Mouse (Mus musculus): ENCODE measurements around the gene Gm1043.

Gm1043 gene

DNA sequence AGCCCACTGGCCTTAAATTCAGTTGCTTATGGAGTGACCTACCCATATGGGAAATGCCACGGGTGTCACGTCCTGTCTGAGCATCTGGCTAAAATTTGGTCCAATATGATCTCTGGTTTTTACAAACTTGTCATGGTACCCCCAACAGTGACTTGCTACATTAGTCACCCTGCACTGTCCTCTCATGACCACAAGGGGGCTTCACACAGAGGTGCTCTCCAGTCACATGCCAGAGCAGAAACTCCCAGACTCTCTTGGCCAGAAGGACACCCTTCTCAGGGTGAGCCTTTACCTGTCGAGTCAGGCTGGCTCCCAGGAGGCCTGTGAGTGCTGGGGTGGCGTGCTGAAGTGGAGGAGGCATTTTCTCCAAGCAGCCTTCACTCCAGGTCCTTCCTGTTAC is 33.1 kb downstream of the Gm1043 start:
- DNase-seq: no peak

DNA sequence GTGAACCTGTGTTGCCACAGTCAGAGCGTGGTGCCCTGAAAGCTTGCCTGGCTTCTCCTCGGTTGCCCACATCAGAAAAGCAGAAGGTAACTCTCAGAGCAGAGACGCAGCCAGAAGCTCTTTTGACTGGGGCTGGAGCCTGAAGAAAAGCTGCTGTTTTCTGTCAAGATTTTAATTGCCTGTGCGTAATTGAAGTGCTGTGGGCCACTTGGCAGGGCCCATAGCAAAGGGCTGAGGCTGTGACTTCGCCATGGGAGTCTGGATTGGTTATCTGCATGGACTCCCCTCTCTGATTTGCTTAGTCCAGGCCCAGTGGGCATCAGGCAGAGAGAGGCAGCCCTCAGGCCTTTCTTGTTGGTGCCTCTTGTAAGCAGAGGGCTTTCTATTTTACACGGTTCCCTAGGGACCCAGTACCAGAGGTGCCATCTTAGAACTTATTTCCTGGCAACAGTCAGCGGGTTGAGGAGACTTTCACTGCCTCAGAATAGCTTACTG is 36.1 kb downstream of the Gm1043 start:
- no peak for DNase-seq

DNA sequence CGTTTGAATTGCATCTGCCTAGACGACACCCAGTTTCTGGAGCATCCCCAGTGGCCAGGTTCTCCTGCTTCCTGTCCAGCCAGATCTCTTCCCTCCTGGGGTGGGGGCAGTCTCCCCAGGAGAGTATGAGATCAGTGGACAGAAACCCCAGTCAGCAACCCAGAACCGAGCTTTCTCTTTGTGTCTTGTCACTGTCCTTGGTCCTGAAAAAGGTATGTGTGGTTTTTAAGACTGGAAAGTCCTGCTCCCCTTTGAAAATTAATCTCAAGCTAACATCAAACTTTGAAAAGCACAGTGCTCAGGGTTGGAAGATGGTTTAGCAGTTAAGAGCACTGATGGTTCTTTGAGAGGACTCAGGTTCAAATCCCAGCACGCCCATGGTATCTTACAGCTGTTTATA is 46.7 kb downstream of the Gm1043 start:
- DNase-seq: no peak

DNA sequence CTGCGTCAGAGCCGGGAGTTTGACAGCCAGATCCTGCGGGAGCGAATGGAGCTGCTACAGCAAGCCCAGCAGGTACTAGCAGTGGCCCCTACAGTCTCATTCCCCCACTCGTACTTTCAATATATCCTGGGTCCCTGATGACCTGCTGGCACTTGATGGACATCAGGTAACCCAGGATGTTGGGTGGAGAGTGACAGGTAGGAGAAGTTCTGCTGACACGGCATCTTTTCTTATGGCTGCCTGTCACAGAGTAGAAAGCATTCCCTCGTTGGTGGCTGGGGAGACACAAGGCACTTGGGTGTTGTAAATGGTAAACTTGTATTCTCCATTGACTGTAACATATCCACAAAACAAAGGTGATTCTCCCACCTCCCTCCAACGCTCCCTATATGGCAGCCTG is 56.6 kb downstream of the Gm1043 start:
- no peak for DNase-seq

DNA sequence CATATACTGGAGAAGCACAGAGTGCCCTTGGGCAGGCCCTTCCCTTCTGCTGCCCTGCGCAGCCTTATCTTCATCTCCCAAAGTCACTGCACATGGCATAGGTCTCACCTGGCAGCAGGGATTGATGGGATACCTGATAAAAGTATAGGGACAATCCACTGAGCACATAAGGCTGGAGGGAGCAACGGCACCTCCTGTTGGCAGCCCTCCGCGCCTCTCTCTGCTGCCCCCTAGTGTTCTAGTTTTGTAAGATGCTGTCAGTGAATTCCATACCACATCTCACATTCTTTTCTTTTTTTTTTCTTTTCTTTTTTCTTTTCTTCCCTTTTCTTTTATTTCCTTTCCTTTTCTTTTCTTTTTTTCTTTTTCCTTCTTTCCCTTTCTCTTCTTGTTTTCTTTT is 62.4 kb downstream of the Gm1043 start:
- peak; percentile 55 for DNase-seq

DNA sequence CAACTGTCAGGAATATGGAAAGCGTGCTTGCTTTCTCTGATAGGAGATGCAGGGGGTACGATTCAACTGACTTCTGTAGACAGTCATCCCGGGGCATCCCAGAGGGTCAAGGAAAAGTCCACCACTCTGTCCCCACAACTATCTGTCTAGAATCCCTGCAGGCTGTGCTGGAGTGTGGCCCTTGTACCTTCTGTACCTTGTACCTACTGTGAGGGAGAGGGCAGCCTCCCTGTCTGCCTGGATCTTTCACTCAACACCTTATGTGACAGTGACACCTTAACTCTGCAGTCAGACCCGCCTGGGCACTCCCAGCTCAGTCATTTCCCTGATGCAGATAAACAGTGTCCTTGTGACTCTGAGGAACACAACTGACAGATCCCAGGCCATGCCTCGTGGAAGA is 65.5 kb downstream of the Gm1043 start:
- no peak for DNase-seq

DNA sequence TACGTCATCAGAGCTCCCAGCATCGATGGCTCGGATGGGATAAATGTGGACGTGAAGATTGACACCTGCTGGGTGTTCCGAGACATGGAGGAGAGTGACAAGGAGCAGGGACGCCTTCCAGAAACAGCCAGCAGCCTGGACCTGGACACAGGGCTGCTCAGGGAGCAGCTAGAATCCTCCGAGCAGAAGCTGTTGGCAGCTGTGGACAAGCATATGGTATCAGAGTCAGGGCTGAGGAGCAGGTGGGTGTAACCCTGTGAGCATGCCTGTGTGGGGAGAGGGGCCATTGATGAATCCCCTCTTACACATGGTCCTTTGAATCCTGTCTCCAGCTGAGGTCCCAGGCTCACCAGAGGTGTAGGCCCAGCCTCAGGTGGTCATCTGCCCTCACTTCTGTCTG is 69.3 kb downstream of the Gm1043 start:
- DNase-seq: no peak

DNA sequence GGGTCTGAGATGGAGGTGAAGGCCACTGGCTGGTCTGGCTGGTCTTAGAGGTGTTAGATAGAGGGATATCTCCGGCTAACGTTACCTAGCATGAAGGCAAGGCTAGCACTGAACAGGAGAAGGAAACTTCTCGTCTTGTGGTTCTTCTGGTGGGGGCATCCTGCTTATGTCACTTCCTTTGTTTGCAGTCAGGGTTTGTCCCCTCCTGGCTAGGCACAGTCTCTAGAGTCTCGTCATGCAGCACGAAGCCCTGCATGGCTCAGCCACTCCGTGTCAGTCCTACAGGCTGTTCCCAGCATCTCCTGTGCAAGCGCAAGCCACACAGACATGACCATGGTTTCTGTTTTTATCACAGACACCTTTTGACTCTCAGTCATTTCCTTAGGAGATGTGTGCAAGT is 73.2 kb downstream of the Gm1043 start:
- no peak for DNase-seq

DNA sequence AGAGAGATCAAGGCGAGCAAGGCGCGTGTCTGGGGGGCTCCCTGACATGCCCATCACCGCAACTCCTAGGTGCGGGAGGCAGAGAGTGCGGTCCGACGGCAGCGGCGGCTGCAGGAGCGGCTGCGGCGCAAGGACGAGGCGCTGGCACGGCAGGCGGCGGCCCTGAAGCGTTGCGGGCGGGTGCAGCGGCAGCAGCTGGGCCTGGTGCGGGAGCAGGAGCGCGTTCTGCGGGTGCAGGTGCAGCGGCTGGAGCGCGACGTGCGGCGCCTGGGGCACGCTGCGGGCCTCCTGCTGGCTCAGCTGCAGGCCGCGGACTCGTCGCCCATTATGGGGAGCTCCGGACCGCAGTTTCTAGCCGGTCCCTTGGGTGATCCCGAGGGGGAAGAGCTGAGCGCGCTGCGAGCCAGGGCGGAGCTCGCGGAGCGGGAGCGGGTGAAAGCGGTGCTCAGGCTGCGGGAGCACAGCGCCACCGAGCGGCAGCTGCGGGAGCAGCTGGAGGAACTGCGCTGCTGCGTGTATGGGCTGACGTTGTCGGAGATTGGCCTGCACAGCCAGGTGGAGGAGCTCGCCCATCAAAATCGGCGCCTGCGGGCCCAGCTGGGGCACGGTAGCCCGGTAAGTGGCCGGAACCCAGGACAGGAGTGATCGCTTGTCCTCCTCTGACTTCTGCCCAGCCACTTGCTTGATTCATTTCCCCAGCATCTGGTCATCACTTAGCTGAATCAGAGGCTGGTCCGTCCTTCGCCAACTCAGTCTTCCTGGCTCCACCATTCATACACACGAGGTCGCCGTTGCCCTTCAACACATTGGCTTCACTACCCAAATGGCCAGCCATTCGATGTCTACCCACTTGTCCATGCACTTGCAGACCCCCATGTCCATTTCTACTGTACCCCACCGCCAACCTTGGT is 78.0 kb downstream of the Gm1043 start:
- DNase-seq: peak; percentile 89

DNA sequence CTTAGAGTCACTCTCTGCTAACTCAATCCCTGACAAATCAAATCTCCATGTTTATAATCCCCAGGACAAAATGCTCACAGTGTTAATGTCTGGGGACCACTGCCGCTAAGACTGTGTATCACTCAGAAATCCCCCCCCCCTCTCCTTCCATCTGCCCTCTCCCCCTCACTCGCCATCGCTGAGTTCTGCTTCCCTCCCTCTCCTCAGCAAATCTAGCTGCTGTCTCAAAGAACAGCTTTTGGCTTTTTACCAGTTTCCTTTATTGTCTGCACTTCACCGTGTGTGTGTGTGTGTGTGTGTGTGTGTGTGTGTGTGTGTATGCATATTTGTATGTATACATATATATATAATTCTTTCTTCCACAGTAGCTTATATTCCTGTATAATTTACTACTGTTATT is 91.3 kb downstream of the Gm1043 start:
- no peak for DNase-seq

DNA sequence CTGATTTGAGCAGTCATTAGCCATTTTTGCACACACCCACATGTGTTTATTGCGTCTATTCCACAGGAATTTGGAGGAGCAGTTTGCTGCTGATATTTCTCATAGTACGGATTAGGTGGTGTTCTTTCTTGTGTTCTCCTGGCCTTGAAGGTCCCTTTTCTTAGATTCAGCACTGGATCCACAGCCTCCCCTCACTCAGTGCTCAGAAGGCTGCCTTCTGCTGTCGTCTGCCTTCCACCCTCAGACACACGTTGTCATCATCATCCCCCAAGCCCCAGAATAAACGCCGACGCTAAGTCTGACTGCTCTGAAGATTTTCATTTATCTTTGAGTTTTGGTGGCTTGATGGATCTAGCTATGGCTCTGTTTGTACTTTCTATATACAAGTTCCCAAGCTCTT is 91.9 kb downstream of the Gm1043 start:
- peak; percentile 70 for DNase-seq

DNA sequence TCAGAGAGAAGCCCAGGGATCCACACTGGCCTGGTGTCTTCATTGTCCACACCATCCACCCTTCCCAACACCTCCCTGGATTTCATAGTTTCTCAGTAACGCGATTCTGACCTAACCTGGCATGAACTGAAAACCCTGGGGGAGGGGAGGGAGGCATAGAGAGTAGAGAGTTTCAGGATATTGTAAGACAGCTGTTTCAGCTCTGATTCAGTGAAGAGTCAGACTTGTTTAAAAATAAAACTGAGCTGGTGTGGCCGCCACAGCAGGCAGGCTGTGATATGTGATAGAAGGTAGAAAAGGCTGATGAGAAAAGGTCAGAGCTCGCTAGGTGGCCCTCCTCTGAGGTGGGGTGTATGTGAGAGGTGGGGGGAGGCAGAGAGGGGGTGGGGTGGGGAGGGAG is 93.6 kb downstream of the Gm1043 start:
- DNase-seq: peak; percentile 29

DNA sequence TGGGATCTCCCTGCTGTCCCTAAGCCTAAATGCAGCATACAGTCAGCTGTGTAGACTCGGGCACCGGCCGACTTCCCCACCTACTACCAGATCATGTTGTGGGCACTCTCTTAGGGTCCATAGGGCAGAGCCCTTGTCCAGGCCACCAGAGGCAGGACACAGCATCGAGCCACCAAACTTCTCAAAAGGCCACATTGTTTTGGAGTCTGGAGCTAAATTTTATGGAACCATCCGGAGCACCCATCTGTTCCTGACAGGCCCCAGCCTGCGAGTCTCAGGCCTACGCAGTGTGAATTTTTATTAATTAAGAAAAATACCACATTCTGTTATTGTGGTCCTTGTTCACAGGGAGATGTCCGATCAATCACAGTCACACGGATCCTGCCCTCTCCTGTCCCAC is 94.7 kb downstream of the Gm1043 start:
- no peak for DNase-seq

DNA sequence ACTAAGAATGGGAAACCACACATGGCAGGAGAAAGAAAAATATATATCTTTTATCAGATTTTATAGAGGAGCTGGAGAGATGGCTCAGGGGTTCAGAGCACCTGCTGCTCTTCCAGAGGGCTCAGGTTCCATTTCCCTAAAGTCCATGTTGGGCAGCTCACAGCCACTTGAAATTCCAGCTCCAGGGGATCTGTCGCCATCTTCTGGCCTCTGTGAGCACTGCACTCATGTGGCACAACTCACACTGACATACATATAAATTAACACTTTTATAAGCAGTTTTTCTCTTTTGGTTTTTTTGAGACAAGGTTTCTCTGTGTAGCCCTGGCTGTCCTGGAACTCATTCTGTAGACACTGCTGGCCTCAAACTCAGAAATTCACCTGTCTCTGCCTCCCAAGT is 95.5 kb downstream of the Gm1043 start:
- DNase-seq: no peak

DNA sequence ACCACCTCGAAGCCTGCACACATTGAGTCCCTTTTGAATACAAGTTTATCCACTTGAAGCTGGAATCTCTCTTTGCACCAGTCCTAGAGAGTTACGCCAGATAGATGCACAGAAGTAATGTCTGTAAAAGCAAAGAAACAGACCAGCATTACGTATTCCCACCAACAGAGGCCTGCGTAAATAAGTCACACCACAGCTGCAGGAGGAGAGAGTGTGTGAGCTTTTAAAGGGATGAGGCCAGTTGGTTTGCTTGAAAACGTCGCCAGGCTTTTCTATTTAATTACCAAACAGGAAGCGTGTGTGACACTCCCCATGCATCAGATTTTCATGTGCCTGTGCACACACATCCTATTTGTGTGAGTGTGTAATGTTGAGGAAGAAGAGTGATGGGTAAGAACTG is 99.4 kb downstream of the Gm1043 start:
- no peak for DNase-seq

DNA sequence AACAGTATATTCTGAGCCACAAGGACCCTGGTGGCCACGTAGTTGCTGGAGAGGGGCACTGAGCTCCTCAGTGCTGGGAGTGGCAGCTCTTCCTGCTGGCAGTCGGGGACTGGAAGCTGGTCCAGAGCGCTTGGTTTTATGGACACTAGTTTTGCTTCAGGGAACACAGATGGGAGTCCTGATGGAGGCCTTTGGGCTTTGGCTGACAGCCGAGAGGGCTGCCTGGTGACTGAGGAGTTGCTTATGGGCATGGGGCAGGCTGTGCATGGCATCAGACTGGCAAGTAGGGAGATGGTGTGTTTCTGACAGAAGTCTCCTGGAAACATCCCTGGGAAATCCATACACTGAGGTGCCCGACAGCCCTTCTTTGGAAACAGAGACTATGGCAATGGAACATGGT is 105.2 kb downstream of the Gm1043 start:
- no peak for DNase-seq

DNA sequence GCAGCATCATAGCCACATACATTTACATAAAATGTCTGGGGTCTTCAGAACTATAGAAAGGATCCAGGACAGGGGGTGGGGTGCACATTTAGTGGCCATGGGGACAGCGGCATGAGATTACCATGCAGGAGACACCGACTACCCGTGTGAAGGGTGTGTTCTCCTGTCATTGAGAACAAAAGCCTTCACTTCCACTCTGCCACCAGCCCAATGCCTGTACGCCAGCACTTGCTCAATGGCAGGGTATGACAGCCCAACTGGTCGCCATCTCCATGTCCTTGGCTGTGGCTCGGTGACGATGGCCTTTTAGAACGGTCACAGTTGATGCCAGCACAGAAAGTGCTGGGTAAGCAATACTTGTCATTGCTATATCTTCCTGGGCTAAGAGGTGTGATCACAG is 111.0 kb downstream of the Gm1043 start:
- no peak for DNase-seq

DNA sequence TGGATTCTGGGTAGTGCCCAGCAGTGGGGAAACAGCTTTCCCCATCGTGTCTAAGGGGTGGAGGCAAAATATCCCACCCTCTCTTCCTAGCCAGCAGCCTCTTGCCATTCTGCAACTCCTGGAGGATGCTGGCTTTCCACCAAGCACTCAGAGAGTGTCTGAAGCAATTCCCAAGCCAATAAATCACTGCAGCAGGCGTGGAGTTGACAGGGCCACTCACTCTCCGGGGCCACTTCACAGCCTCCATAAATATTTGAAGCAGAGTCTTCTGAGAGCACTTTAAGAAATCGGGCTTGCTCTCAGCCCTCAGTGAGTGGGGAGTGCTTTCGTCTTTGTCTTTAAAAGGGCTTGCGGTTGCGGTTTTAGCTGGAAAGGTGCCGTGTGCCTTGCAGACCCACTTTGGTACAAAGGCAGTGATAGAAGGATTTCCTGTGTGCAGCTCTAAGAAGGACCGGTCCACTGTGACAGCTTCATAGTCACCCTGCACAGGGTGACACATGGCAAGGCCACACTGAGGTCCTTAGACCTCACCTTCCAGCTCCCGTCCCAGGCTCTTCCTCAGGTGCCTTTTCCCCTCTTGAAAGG is 111.6 kb downstream of the Gm1043 start:
- DNase-seq: no peak

DNA sequence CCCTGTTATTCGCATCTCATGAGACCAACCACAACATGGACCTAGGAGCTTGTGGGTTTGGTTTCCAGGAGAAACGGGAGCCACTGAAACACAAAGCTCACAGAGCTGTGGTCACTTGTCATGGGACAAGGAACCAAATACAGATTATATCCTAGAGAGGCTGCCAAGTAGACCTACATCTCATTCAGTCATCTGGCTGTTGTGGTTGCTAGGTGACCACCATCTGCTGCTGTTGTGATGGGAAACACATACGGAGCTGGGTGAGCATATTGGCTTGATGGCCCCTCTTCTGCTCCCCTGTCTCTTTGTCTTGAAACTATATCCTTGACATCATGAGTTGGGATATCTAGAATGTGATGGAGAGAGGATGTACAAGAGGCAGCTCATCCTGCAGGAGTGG is 112.3 kb downstream of the Gm1043 start:
- no peak for DNase-seq

DNA sequence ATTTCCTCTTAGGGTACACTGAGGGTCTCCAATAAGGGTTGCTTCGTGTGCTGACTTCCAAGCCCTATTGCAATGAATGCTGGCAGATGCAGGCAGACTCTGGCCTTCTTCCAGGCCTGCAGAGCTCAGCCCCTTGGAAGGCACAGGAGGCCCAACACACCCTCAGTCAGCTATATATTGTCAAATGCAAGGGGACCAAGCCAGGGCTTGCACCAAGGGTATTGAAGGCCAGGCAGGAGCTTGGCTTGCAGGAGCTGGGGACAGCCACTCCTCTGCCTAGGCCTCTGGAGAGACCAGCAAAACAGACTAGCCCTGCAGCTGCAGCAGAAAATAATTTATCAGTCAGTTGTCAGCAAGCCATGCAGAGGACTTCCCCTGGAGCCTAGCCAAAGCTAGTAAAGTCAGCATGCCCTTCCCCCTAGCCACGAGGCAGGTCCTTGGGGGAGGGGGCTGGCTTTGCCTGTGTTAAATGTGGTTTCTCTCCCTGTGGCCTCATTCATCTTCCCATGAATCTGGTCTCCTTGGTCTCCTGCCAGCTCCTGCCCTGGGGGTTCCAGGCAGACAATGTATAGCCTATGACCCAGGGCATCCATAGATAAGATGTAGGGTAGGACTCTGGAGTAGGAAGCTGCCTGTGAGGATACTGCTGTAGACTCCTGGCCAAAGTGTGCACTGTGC is 113.0 kb downstream of the Gm1043 start:
- no peak for DNase-seq

DNA sequence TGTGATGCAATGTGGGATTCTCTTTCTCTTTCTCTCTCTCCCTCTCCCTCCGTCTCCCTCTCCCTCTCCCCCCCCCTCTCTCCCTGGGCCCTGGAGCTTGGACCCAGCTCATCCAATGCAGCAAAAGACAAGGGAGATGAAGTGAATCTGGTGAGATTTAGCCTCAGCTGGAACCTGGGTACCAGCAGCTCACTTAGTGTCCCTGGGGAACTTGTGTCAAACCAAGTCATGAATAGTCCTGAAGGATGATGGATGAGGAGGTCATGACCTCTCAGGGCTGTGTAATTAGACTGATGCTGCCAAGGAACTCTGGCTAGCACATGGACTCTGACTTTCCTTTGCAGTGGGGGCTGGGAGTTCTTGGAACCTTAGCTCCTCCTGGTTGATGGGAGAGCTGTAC is 117.1 kb downstream of the Gm1043 start:
- no peak for DNase-seq

DNA sequence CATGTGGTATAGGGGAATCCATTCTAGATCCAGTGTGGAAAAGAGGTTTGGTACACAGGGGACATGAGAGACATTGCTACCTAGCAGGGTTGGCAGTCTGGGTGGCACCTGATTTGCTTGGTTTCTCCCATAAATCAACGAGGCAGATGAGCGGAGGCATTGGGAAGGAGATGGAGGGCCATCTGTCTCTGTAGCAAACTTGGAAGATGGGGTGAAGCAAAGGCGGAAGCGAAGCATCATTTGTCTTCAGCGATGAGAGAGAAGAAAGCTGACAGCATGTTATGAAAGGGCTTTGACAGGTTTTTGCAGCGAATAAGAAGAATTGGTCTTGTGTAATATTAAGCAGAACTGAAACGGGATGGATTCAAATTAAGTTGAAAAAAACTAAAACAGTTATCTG is 119.7 kb downstream of the Gm1043 start:
- DNase-seq: no peak

DNA sequence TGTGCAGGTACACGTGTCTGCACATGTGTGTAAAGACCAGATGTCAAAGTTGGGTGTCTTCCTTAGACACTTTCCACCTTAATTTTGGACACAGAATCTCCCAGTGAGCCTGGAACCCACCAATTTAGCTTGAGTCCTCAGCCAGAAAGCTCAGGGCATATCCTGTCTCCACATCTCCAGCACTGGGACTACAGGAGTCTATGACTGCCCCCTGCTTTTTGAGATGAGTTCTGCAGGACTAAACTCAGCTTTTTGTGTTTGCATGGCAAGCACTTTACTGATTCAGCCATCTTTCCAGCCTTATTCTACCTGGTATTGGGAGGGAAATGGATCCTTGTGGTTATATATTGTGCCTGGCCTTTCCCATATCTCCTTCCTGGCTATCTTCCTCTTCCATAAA is 120.2 kb downstream of the Gm1043 start:
- DNase-seq: no peak

DNA sequence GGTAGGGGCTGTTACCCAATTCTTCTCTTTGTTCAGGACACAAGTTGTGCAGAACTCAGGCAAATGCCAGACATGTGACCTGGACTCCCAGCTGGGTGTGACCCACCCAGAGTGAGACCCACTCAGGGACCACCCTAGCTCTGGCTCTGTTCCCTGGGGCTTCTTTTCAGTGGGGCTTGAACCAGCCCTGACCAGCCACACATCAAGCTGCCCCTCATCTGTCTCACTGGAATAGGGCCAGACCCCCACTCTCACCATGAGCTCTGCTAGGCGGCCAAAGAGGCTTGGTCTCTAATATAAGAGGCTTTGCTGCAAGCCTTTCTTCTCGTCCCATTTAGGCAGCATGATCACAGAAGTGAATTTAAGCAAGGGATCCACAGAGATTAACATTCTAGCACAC is 121.2 kb downstream of the Gm1043 start:
- no peak for DNase-seq

All from right cerebral cortex, adult 18-20 months (tissue).